Mouse (Mus musculus): Measurements from ENCODE around the gene Frrs1.

- no peak for TF ChIP-seq GATA1 (IDR thresholded peaks at IDR 0.05; ENCODE audit: low read length)
- no peak for TF ChIP-seq TAL1 (IDR thresholded peaks at IDR 0.05; ENCODE audit: low read length)
Observed at GRCm38 (mm10) chr3:116953366-116953765, 94.1 kb downstream of the Frrs1 start.

Measured in erythroblast, embryonic 14.5 days (primary cell).